Mouse (Mus musculus) liver, adult 2 months (tissue): ENCODE data around the gene Sipa1l3. TPM values are rescaled to one million over a fixed set of nuclear protein-coding genes. Genes with fewer than 3 reads are reported as not detected.

Source experiments
- DNase-seq: peaks from one replicate; pipeline ENCODE4 v3.0.0-alpha.2; 2011; ENCODE audit warnings: low read depth, low spot score; ENCODE audit errors: extremely low read depth
- H3K27ac ChIP-seq: fragments of 200-500 bp; replicated peaks from 2 replicates; pipeline ENCODE4 v1.5.1; 2012; ENCODE audit warnings: low read depth, mild to moderate bottlenecking, control low read depth, inconsistent platforms, low read length; ENCODE audit not compliant: insufficient read depth
- H3K27me3 ChIP-seq: fragments of 200-500 bp; 2 replicates; pipeline ENCODE4 v1.6.1; 2012; ENCODE audit warnings: mild to moderate bottlenecking, moderate library complexity, low read length, inconsistent platforms; ENCODE audit not compliant: control insufficient read depth, insufficient read depth
- H3K36me3 ChIP-seq: fragments of 200-500 bp; 2 replicates; pipeline ENCODE4 v1.6.1; 2012; ENCODE audit warnings: low read length, inconsistent platforms; ENCODE audit not compliant: control insufficient read depth, insufficient read depth
- H3K4me1 ChIP-seq: fragments of 200-500 bp; 2 replicates; pipeline ENCODE4 v1.6.1; 2011; ENCODE audit warnings: low read length; ENCODE audit not compliant: control insufficient read depth, insufficient read depth
- H3K4me3 ChIP-seq: fragments of 200-500 bp; 2 replicates; pipeline ENCODE4 v1.5.1; 2011; ENCODE audit warnings: low read depth, mild to moderate bottlenecking, control low read depth, low read length, moderate library complexity; ENCODE audit not compliant: insufficient read depth
- H3K79me2 ChIP-seq: fragments of 200-500 bp; 2 replicates; pipeline ENCODE4 v1.6.1; 2012; ENCODE audit warnings: inconsistent platforms, mild to moderate bottlenecking, low read length, moderate library complexity; ENCODE audit not compliant: control insufficient read depth, insufficient read depth
- H3K9ac ChIP-seq: fragments of 200-500 bp; 2 replicates; pipeline ENCODE4 v1.6.1; 2012; ENCODE audit warnings: low read depth, mild to moderate bottlenecking, control low read depth, inconsistent platforms, low read length
- CTCF ChIP-seq: fragments of 200-500 bp; IDR thresholded peaks from 2 replicates; pipeline ENCODE4 v1.5.1; 2011; ENCODE audit warnings: low read depth, low read length, control low read depth
- POLR2A ChIP-seq: fragments of 200-500 bp; IDR thresholded peaks from 2 replicates; pipeline ENCODE4 v1.6.1; 2011; ENCODE audit warnings: low read length, control low read depth; ENCODE audit not compliant: insufficient read depth; ENCODE audit errors: extremely low read depth
- WGBS: fragments of 180-500 bp; shearing (Covaris S2); methylation state at CpG from one replicate; pipeline ENCODE4 v1.1.7; 2018; 5-methylcytosine and 5-hydroxymethylcytosine counted together
- polyA plus RNA-seq: library from polyadenylated mRNA; depleted of rRNA; stranded (reverse); fragments of >200 nt; gene quantifications from 2 replicates; pipeline ENCODE4 v1.2.3, GENCODE M21; 2012
- total RNA-seq: library from RNA; depleted of rRNA; stranded (reverse); fragments of >200 nt; gene quantifications from 2 replicates; pipeline ENCODE4 v1.2.3, GENCODE M21; 2014

The Sipa1l3 gene
- total and polyA plus RNA-seq, 2 experiments, result 3.1 to 6.5 TPM

DNA sequence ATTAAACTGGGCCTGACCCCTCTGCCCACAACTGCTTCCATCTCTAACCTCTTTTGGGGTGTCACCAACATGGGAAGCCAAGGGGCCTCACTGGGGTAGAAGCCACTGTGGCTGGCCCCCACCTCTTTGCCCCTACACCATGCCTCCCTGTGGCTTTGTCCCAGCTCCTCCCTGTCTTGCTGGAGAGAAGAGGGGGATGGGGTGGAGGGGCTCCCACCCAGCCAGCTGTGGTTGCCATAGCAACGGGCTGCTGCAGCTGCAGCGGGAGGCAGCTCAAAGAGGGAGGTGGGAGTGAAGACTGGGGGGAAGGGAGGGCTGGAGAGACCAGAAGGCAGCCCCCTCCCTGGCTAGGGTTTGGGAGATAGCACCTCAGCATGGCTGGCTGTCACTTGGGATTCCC, 200.9 kb downstream of the Sipa1l3 start:
- peaks cover 4% of the 10 kb centered on the region; the same call in 1 of the 2 replicates for H3K4me1 ChIP-seq
- no peak for DNase-seq
- no peak overlapping the region for H3K9ac ChIP-seq
- TF ChIP-seq CTCF, result no peak
- no peak for TF ChIP-seq POLR2A
- no peak overlapping the region for H3K27ac ChIP-seq
- H3K36me3 ChIP-seq, result peaks cover 2% of the 10 kb centered on the region; the same call in 1 of the 2 replicates
- no peaks in the 10 kb centered on the region for H3K27me3 ChIP-seq
- H3K79me2 ChIP-seq, result no peaks in the 10 kb centered on the region
- WGBS, result 43% methylated on average over 2 of the region's 2 CpGs
- H3K4me3 ChIP-seq, result no peak overlapping the region

DNA sequence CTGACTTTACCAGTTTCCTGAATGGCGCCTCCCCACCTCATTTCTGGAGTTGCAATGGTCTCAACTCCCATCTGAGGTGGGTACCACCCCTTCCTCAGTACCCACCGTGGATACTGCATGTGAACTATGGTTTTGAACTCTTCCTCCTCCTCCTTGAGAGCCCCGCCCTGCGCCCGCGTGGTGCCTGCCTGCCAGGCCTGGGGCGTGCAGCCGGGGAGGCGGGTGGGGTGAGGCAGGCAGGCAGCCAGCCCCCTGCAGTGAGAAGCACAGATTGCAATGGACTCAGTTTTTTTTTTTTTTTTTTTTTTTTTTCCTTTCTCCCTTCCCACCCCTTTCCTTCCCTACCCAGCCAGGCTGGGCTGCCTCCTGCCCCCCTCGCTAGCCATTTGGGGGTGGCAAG, 201.5 kb downstream of the Sipa1l3 start:
- Histone ChIP-seq H3K4me1 (peaks cover 4% of the 10 kb centered on the region; the same call in 1 of the 2 replicates), H3K9ac (no peak overlapping the region), H3K79me2 (no peaks in the 10 kb centered on the region), H3K4me3 (no peak overlapping the region), H3K36me3 (peaks cover 2% of the 10 kb centered on the region; the same call in 1 of the 2 replicates), H3K27me3 (no peaks in the 10 kb centered on the region), H3K27ac (no peak overlapping the region)
- TF ChIP-seq POLR2A (no peak), CTCF (no peak)
- DNase-seq, result no peak
- WGBS, result 65% methylated on average over 10 of the region's 10 CpGs

- H3K79me2 ChIP-seq, result no peaks in the 10 kb centered on the region
- TF ChIP-seq POLR2A (no peak), CTCF (no peak)
- no peaks in the 10 kb centered on the region for H3K27me3 ChIP-seq
- DNase-seq, result no peak
- 84% methylated on average over 17 of the region's 17 CpGs for WGBS
- no peak overlapping the region for H3K4me3 ChIP-seq
- no peak overlapping the region for H3K27ac ChIP-seq
- peaks cover 4% of the 10 kb centered on the region; the same call in 1 of the 2 replicates for H3K4me1 ChIP-seq
- no peaks in the 10 kb centered on the region for H3K36me3 ChIP-seq
- no peak overlapping the region for H3K9ac ChIP-seq
These were observed 202.2 kb downstream of the Sipa1l3 start for GRCm38 (mm10) chr7:29316137-29316734.

GRCm38 (mm10) chr7:29314844-29315628, 203.4 kb downstream of the Sipa1l3 start:
- no peaks in the 10 kb centered on the region for H3K36me3 ChIP-seq
- H3K4me1 ChIP-seq, result peaks cover 3% of the 10 kb centered on the region; the same call in 1 of the 2 replicates
- no peak overlapping the region for H3K4me3 ChIP-seq
- WGBS, result 84% methylated on average over 13 of the region's 13 CpGs
- H3K27me3 ChIP-seq, result no peaks in the 10 kb centered on the region
- no peak overlapping the region for H3K27ac ChIP-seq
- DNase-seq, result no peak
- TF ChIP-seq CTCF (no peak), POLR2A (no peak)
- H3K79me2 ChIP-seq, result no peaks in the 10 kb centered on the region
- H3K9ac ChIP-seq, result no peak overlapping the region

DNA sequence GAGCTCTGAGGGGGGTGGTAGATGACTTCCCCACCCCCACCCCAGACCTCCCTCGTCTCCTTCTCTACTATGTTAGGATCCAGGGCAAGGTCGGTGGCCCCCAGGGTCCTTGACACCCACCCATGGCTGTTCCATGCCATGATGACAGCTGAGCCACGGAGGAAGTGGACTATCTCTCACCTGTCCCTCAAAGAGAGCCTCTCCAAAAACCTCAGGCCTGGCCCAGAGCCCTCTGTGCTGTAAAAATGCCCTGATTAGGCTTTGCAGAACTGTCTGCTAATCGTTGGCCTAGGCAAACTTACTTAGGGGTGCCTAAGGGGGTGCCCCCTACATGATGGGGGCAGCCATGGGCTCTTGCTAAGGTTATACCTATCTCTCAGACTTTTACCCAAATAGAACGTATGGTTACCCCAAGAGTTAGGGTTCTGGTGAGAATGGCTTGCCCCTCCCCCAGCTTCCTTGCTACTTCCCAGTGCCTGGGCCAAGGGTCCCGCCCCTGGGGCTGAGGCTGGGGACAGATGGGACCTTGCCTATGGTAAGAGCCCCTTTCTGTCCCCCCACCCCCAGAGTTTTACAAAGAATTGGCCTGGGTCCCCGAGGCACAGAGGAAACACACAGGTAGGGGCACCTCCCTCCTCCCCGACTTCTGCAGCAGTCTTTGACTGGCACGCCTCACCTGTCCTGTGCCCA, 204.7 kb downstream of the Sipa1l3 start:
- no peaks in the 10 kb centered on the region for H3K79me2 ChIP-seq
- H3K9ac ChIP-seq, result no peak overlapping the region
- peaks cover 3% of the 10 kb centered on the region; the same call in 1 of the 2 replicates for H3K4me1 ChIP-seq
- no peaks in the 10 kb centered on the region; the same call in 1 of the 2 replicates for H3K27me3 ChIP-seq
- no peak overlapping the region for H3K27ac ChIP-seq
- no peak for TF ChIP-seq POLR2A
- no peak for TF ChIP-seq CTCF
- no peak overlapping the region for H3K4me3 ChIP-seq
- H3K36me3 ChIP-seq, result no peaks in the 10 kb centered on the region
- WGBS, result 72% methylated on average over 9 of the region's 9 CpGs
- no peak for DNase-seq
